Mouse (Mus musculus) hindbrain, embryonic 14.5 days (tissue): Measurements from ENCODE around the gene Mthfd1l. TPM values are rescaled to one million over a fixed set of nuclear protein-coding genes. Genes with fewer than 3 reads are reported as not detected.

Source experiments
- ATAC-seq: fragments of 200-750 bp; cut with Nextera tagmentation; 2 replicates; pipeline ENCODE4 v1.8.0; 2017; ENCODE audit warnings: moderate number of reproducible peaks, mild to moderate bottlenecking, moderate TSS enrichment, moderate library complexity; ENCODE audit not compliant: low FRiP score
- DNase-seq: peaks from one replicate; pipeline ENCODE4 v3.0.0-alpha.2; 2015; ENCODE audit warnings: low spot score
- H3K27ac ChIP-seq: fragments of 300-500 bp; sonication (generic); 2 replicates; pipeline ENCODE4 v1.5.1; 2014; ENCODE audit warnings: mild to moderate bottlenecking, moderate library complexity
- H3K27me3 ChIP-seq: fragments of 300-500 bp; sonication (generic); 2 replicates; pipeline ENCODE4 v1.6.1; 2014; ENCODE audit warnings: mild to moderate bottlenecking, low read length, mixed read lengths; ENCODE audit not compliant: control insufficient read depth, insufficient read depth
- H3K36me3 ChIP-seq: fragments of 300-500 bp; sonication (generic); replicated peaks from 2 replicates; pipeline ENCODE4 v1.6.1; 2014; ENCODE audit not compliant: control insufficient read depth, insufficient read depth
- H3K4me1 ChIP-seq: fragments of 300-500 bp; sonication (generic); replicated peaks from 2 replicates; pipeline ENCODE4 v1.6.1; 2014; ENCODE audit warnings: antibody characterized with exemption, low read length, mixed read lengths; ENCODE audit not compliant: control insufficient read depth, insufficient read depth
- H3K4me2 ChIP-seq: fragments of 300-500 bp; sonication (generic); replicated peaks from 2 replicates; pipeline ENCODE4 v1.6.1; 2014; ENCODE audit warnings: mild to moderate bottlenecking, moderate library complexity
- H3K4me3 ChIP-seq: fragments of 300-500 bp; sonication (generic); replicated peaks from 2 replicates; pipeline ENCODE4 v1.5.1; 2014; ENCODE audit warnings: mild to moderate bottlenecking, low read length
- H3K9ac ChIP-seq: fragments of 300-500 bp; sonication (generic); 2 replicates; pipeline ENCODE4 v1.6.1; 2014
- H3K9me3 ChIP-seq: fragments of 300-500 bp; sonication (generic); 2 replicates; pipeline ENCODE4 v1.6.1; 2016; ENCODE audit warnings: low read length; ENCODE audit not compliant: control insufficient read depth
- WGBS: fragments of 180-500 bp; shearing (Covaris S2); extraction: QIAGEN DNeasy Blood & Tissue Kit; methylation state at CpG from one replicate; pipeline ENCODE4 v1.1.7; 2014; 5-methylcytosine and 5-hydroxymethylcytosine counted together
- polyA plus RNA-seq: library from polyadenylated mRNA; unstranded; fragments of >200 nt; fragmentation: Nextera tagmentation; extraction: Ambion mirVana; gene quantifications from 2 replicates; pipeline ENCODE4 v1.2.1, GENCODE M21; 2014

Mthfd1l gene
- polyA plus RNA-seq, 1 experiment from 2014 or later, result 8.0 TPM

DNA sequence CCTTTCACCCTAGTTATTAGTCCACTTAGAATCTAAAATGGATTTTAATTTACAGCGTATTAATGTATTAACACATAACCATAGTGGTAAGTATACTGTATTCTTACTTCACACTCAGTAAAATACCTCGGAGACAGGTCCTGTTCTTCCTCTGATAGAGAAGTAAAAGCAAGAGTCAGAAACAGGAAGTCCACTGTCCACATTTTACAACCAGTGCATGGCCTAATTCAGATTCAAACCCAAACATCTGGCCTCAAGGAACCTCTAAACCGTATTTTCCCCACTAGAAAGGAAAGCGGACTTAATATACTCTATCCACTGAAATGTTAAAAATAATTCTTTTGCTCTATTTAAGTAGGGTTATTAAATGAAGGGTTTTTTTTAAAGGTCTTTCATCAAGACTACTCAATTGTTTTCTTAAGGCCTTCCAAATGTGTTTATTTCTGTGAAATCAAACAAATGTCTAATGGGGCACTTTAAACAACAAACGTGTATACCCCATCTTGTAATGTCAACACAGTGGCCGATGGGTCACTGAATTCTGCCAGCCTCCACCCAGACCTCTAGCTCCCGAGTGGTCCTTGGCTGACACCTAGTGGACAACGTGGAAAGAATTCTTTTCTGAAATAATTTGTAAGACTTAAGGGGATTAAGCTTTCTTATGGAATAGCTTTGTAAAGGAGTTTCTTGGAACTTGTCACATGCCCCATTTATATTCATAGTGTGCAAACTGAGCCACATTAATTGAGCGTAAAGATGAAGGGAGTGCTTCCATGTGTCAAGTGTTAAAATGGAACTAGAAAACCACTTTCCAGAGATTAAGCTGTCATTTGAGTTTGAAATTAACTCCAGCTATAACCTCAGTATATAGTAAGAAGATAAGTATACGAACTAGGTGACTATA, 29.2 kb upstream of the Mthfd1l start:
- DNase-seq, result peak; percentile 84
- no peaks in the 10 kb centered on the region for H3K36me3 ChIP-seq
- H3K27ac ChIP-seq, result no peak overlapping the region
- no peak overlapping the region for H3K9ac ChIP-seq
- no peak overlapping the region for H3K4me3 ChIP-seq
- no peak overlapping the region for H3K4me2 ChIP-seq
- H3K4me1 ChIP-seq, result no peaks in the 10 kb centered on the region
- 36% methylated on average over 10 of the region's 10 CpGs for WGBS
- no peaks in the 10 kb centered on the region for H3K9me3 ChIP-seq
- ATAC-seq, result peak; percentile 78; the same call in 1 of the 2 replicates
- H3K27me3 ChIP-seq, result no peaks in the 10 kb centered on the region

GRCm38 (mm10) chr10:3946871-3947270, 26.0 kb upstream of the Mthfd1l start:
- H3K27me3 ChIP-seq, result no peaks in the 10 kb centered on the region
- H3K9me3 ChIP-seq, result no peaks in the 10 kb centered on the region
- 88% methylated on average over 17 of the region's 17 CpGs for WGBS
- no peak overlapping the region for H3K4me2 ChIP-seq
- no peak overlapping the region for H3K9ac ChIP-seq
- H3K27ac ChIP-seq, result no peak overlapping the region
- H3K36me3 ChIP-seq, result no peaks in the 10 kb centered on the region; the same call in 1 of the 2 replicates
- no peak for ATAC-seq
- no peaks in the 10 kb centered on the region for H3K4me1 ChIP-seq
- no peak overlapping the region for H3K4me3 ChIP-seq
- DNase-seq, result no peak

GRCm38 (mm10) chr10:3947346-3947745, 25.6 kb upstream of the Mthfd1l start:
- Histone ChIP-seq H3K9me3 (no peaks in the 10 kb centered on the region), H3K27ac (no peak overlapping the region)
- WGBS, result 95% methylated on average over 7 of the region's 7 CpGs

GRCm38 (mm10) chr10:3949306-3949705, 23.6 kb upstream of the Mthfd1l start:
- DNase-seq, result no peak
- H3K4me2 ChIP-seq, result no peak overlapping the region

More at GRCm38 (mm10) chr10:3947346-3947745, 25.6 kb upstream of the Mthfd1l start:
- ATAC-seq (no peak), DNase-seq (no peak)
- Histone ChIP-seq H3K4me3 (no peak overlapping the region), H3K36me3 (no peaks in the 10 kb centered on the region; the same call in 1 of the 2 replicates), H3K27me3 (no peaks in the 10 kb centered on the region), H3K4me2 (no peak overlapping the region), H3K9ac (no peak overlapping the region), H3K4me1 (no peaks in the 10 kb centered on the region)

DNA sequence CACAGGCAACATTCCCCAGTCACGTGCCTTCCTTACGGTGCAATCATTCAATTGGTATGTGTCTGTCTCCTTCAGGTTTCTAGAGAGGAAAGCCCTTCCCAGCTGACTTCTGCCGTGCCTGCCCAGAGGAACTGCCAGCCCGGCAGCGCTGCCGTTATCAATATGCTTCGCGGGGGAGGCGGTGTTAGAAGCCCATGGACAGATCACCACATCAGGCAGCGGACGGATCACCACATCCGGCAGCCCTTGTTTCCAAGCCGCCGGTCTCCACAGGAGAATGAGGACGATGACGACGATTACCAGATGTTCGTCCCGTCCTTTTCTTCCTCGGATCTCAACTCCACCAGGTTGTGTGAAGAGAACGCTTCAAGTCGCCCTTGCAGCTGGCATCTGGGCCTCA, 16.4 kb upstream of the Mthfd1l start:
- no peak for DNase-seq
- H3K4me3 ChIP-seq, result no peak overlapping the region
- H3K4me1 ChIP-seq, result no peaks in the 10 kb centered on the region
- ATAC-seq, result no peak
- H3K9me3 ChIP-seq, result no peaks in the 10 kb centered on the region
- no peaks in the 10 kb centered on the region for H3K27me3 ChIP-seq
- H3K27ac ChIP-seq, result no peak overlapping the region
- no peak overlapping the region for H3K9ac ChIP-seq
- H3K36me3 ChIP-seq, result peaks cover 5% of the 10 kb centered on the region; the same call in 1 of the 2 replicates
- no peak overlapping the region for H3K4me2 ChIP-seq
- WGBS, result 93% methylated on average over 22 of the region's 22 CpGs

More at GRCm38 (mm10) chr10:3949306-3949705, 23.6 kb upstream of the Mthfd1l start:
- Histone ChIP-seq H3K27ac (no peak overlapping the region), H3K9ac (no peak overlapping the region), H3K27me3 (no peaks in the 10 kb centered on the region), H3K4me1 (no peaks in the 10 kb centered on the region), H3K9me3 (no peaks in the 10 kb centered on the region), H3K36me3 (no peaks in the 10 kb centered on the region; the same call in 1 of the 2 replicates), H3K4me3 (no peak overlapping the region)
- no peak for ATAC-seq
- WGBS, result 90% methylated on average over 6 of the region's 6 CpGs

- DNase-seq (no peak), ATAC-seq (no peak)
- no peak overlapping the region for H3K9ac ChIP-seq
- H3K9me3 ChIP-seq, result no peaks in the 10 kb centered on the region
- H3K4me2 ChIP-seq, result no peak overlapping the region
- 71% methylated on average over 5 of the region's 5 CpGs for WGBS
- no peaks in the 10 kb centered on the region for H3K4me1 ChIP-seq
- no peak overlapping the region for H3K4me3 ChIP-seq
- H3K27me3 ChIP-seq, result no peaks in the 10 kb centered on the region
- H3K36me3 ChIP-seq, result peaks cover 5% of the 10 kb centered on the region; the same call in 1 of the 2 replicates
- no peak overlapping the region for H3K27ac ChIP-seq
Measured at GRCm38 (mm10) chr10:3958591-3958990, 14.3 kb upstream of the Mthfd1l start.

DNA sequence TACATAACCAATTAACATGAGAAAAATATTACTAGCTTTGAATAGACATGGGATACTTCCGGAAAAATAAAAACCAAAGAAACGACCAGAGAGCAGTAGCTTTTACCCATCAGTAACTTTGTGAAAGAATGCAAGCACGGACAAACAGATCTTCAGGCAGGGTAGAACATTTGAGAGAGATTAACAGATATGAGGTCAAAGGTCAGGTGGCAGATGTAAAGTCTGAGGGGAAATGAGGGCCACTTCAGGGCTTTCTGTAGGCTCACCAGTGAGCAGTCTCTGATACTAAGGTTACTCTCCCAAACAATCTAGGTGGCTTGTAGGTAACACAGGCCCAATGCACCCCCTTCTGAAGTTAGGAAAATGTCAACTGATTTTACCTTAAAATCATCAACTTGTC, 3.9 kb upstream of the Mthfd1l start:
- Histone ChIP-seq H3K36me3 (no peaks in the 10 kb centered on the region), H3K9me3 (no peaks in the 10 kb centered on the region), H3K27ac (no peak overlapping the region), H3K9ac (no peak overlapping the region), H3K4me1 (peaks cover 6% of the 10 kb centered on the region), H3K4me2 (no peak overlapping the region), H3K27me3 (no peaks in the 10 kb centered on the region), H3K4me3 (no peak overlapping the region)
- 82% methylated on average over 3 of the region's 3 CpGs for WGBS
- ATAC-seq (no peak), DNase-seq (no peak)

GRCm38 (mm10) chr10:3972237-3972636, 681 bp upstream of the Mthfd1l start:
- Histone ChIP-seq H3K4me3 (no peak overlapping the region), H3K27ac (no peak overlapping the region)
- 92% methylated on average over 9 of the region's 9 CpGs for whole genome bisulfite sequencing

GRCm38 (mm10) chr10:3973589-3974070, 712 bp downstream of the Mthfd1l start:
- H3K4me1 ChIP-seq, result peaks cover 9% of the 10 kb centered on the region
- DNase-seq (peak; percentile 79), ATAC-seq (peak; percentile 92)
- peak overlapping the region; percentile 89 for H3K4me2 ChIP-seq
- no peaks in the 10 kb centered on the region for H3K36me3 ChIP-seq
- H3K4me3 ChIP-seq, result peak overlapping the region; percentile 71
- H3K27ac ChIP-seq, result peak overlapping the region; percentile 84
- no peaks in the 10 kb centered on the region for H3K27me3 ChIP-seq
- under 1% methylated on average over 34 of the region's 39 CpGs for WGBS
- no peaks in the 10 kb centered on the region for H3K9me3 ChIP-seq
- H3K9ac ChIP-seq, result peak overlapping the region; percentile 75

More at GRCm38 (mm10) chr10:3972237-3972636, 681 bp upstream of the Mthfd1l start:
- Histone ChIP-seq H3K9ac (no peak overlapping the region), H3K4me1 (peaks cover 9% of the 10 kb centered on the region), H3K36me3 (no peaks in the 10 kb centered on the region), H3K9me3 (no peaks in the 10 kb centered on the region), H3K4me2 (peak overlapping the region; percentile 89; the same call in 1 of the 2 replicates), H3K27me3 (no peaks in the 10 kb centered on the region)
- DNase-seq (no peak), ATAC-seq (no peak)
